Mouse (Mus musculus): Measurements from ENCODE around the gene Olfr56.

GRCm38 (mm10) chr11:49183172-49183571 is 204.5 kb downstream of the Olfr56 start:
- no peak for TF ChIP-seq CTCF (IDR thresholded peaks at IDR 0.05; ENCODE audit: low read depth)
- peak; percentile 79 for TF ChIP-seq EP300 (IDR thresholded peaks at IDR 0.05; ENCODE audit: low read depth)
